ENCODE assay signal across 16 mouse cellular contexts in genomic region chr1:179309487-179309886, GRCm38 (mm10).
DNase-seq lines count a peak whose midpoint lies in the region; ATAC-seq lines count a peak whose summit lies in the region.
"Had no signal": no experiment of that assay in that cellular context is flagged by ENCODE, and none has a peak within 500 bp of the region (broad histone marks: within the 10 kb centered on the region; RNA-seq: fewer than 3 reads in every experiment).

No protein-coding gene starts in this region.

- DNase-seq in hindbrain, embryonic 11.5 days (ENCODE audit: low spot score), result peak; percentile 41
- no peak for DNase-seq in lung, postnatal 14 days
- DNase-seq in forelimb bud, embryonic 11.5 days (ENCODE audit: low read depth, low spot score), result peak; percentile 65
- DNase-seq in gastrocnemius, postnatal 25 days, result no peak
- DNase-seq in layer of hippocampus, adult 9-11 months, result no peak
- DNase-seq: adrenal gland, postnatal 36 days; cerebellum, adult 9-10 months; kidney, postnatal 10 days; right cerebral cortex, adult 18-20 months had no signal

- no peaks in the 10 kb centered on the region for H3K36me3 ChIP-seq in hindbrain, embryonic 11.5 days (ENCODE audit: control insufficient read depth, insufficient read depth, low read length)
- H3K36me3 ChIP-seq in hindbrain, embryonic 13.5 days, result no peaks in the 10 kb centered on the region
- no peaks in the 10 kb centered on the region for H3K36me3 ChIP-seq in lung, embryonic 16.5 days (ENCODE audit: control insufficient read depth, insufficient read depth, low read length)
- H3K36me3 ChIP-seq: forebrain, embryonic 12.5 days; limb, embryonic 15.5 days; midbrain, embryonic 13.5 days had no signal

- no peaks in the 10 kb centered on the region for H3K9me3 ChIP-seq in hindbrain, embryonic 11.5 days (ENCODE audit: control insufficient read depth, low read length)
- H3K9me3 ChIP-seq in hindbrain, embryonic 13.5 days, result no peaks in the 10 kb centered on the region
- H3K9me3 ChIP-seq in lung, embryonic 16.5 days (ENCODE audit: control insufficient read depth, low read length), result no peaks in the 10 kb centered on the region
- H3K9me3 ChIP-seq: forebrain, embryonic 12.5 days; limb, embryonic 15.5 days; midbrain, embryonic 13.5 days had no signal

- H3K4me3 ChIP-seq in hindbrain, embryonic 11.5 days (ENCODE audit: low read depth, low read length), result no peak overlapping the region
- H3K4me3 ChIP-seq in hindbrain, embryonic 13.5 days, result no peak overlapping the region
- no peak overlapping the region for H3K4me3 ChIP-seq in lung, embryonic 16.5 days (ENCODE audit: low read length)
- H3K4me3 ChIP-seq: forebrain, embryonic 12.5 days; limb, embryonic 15.5 days; midbrain, embryonic 13.5 days had no signal

- H3K27ac ChIP-seq in hindbrain, embryonic 11.5 days (ENCODE audit: low read depth, low read length), result no peak overlapping the region
- no peak overlapping the region; the same call in 1 of the 2 replicates for H3K27ac ChIP-seq in hindbrain, embryonic 13.5 days
- no peak overlapping the region for H3K27ac ChIP-seq in lung, embryonic 16.5 days (ENCODE audit: low read length)
- H3K27ac ChIP-seq: forebrain, embryonic 12.5 days; limb, embryonic 15.5 days; midbrain, embryonic 13.5 days had no signal

- no peak overlapping the region for H3K4me2 ChIP-seq in hindbrain, embryonic 11.5 days (replicated peaks; ENCODE audit: low read depth, low read length)
- no peak overlapping the region for H3K4me2 ChIP-seq in hindbrain, embryonic 13.5 days
- H3K4me2 ChIP-seq in lung, embryonic 16.5 days (ENCODE audit: low read depth, low read length), result no peak overlapping the region
- H3K4me2 ChIP-seq: forebrain, embryonic 12.5 days; limb, embryonic 15.5 days; midbrain, embryonic 13.5 days had no signal

- no peaks in the 10 kb centered on the region for H3K27me3 ChIP-seq in hindbrain, embryonic 11.5 days (ENCODE audit: control insufficient read depth, insufficient read depth, low read length)
- H3K27me3 ChIP-seq in hindbrain, embryonic 13.5 days, result no peaks in the 10 kb centered on the region
- no peaks in the 10 kb centered on the region for H3K27me3 ChIP-seq in lung, embryonic 16.5 days (ENCODE audit: control insufficient read depth, insufficient read depth, low read depth, low read length)
- H3K27me3 ChIP-seq: forebrain, embryonic 12.5 days; limb, embryonic 15.5 days; midbrain, embryonic 13.5 days; Patski had no signal

- ATAC-seq in hindbrain, embryonic 11.5 days (ENCODE audit: low FRiP score), result no peak
- no peak for ATAC-seq in hindbrain, embryonic 13.5 days (ENCODE audit: low FRiP score)
- peak; percentile 20; the same call in 1 of the 2 replicates for ATAC-seq in lung, embryonic 16.5 days (ENCODE audit: low read depth)
- ATAC-seq: activated CD4-positive, CD25-positive, alpha-beta regulatory T cell, adult 4 months; midbrain, embryonic 13.5 days; Patski had no signal

- H3K9ac ChIP-seq in hindbrain, embryonic 11.5 days (ENCODE audit: low read depth, low read length), result no peak overlapping the region
- no peak overlapping the region for H3K9ac ChIP-seq in hindbrain, embryonic 13.5 days
- no peak overlapping the region for H3K9ac ChIP-seq in lung, embryonic 16.5 days (ENCODE audit: low read length)
- H3K9ac ChIP-seq: forebrain, embryonic 12.5 days; limb, embryonic 15.5 days; midbrain, embryonic 13.5 days had no signal

- H3K4me1 ChIP-seq in hindbrain, embryonic 11.5 days (replicated peaks; ENCODE audit: control insufficient read depth, insufficient read depth, low read length), result no peaks in the 10 kb centered on the region
- 0 out of 2 replicates have a peak, but pooled peaks cover 3% of the 10 kb centered on the region for H3K4me1 ChIP-seq in hindbrain, embryonic 13.5 days (replicated peaks)
- H3K4me1 ChIP-seq in lung, embryonic 16.5 days (replicated peaks; ENCODE audit: control insufficient read depth, insufficient read depth, low read length), result no peaks in the 10 kb centered on the region
- H3K4me1 ChIP-seq: forebrain, embryonic 12.5 days; limb, embryonic 15.5 days; midbrain, embryonic 13.5 days had no signal

- WGBS in hindbrain, embryonic 11.5 days, result 50% methylated on average over 5 of the region's 5 CpGs
- WGBS in hindbrain, embryonic 13.5 days, result 49% methylated on average over 5 of the region's 5 CpGs
- 30% methylated on average over 5 of the region's 5 CpGs for WGBS in lung, embryonic 16.5 days

Comparison
In these comparisons a context has a peak if more than half of its experiments do, and no peak if none do; other contexts are left out.
1. DNase-seq: peak in hindbrain, embryonic 11.5 days (single experiment) and forelimb bud, embryonic 11.5 days (single experiment); none in lung, postnatal 14 days (single experiment), gastrocnemius, postnatal 25 days (single experiment) and layer of hippocampus, adult 9-11 months (single experiment).